Mouse (Mus musculus) embryonic fibroblast, embryonic 13.5 days (primary cell): Measurements from ENCODE around the gene 0610010K14Rik.
A peak's percentile ranks its signal among the peaks of the same experiment; 100 is the strongest.

ENCODE experiments used
- CTCF ChIP-seq: IDR thresholded peaks from 2 replicates; pipeline ENCODE4 v1.5.1; 2011; ENCODE audit warnings: mild to moderate bottlenecking, control low read depth, low read length, moderate library complexity, borderline replicate concordance; ENCODE audit not compliant: insufficient read depth
- POLR2A ChIP-seq: IDR thresholded peaks from 2 replicates; pipeline ENCODE4 v1.6.1; 2011; ENCODE audit warnings: low read depth, mild to moderate bottlenecking, control low read depth, low read length, moderate library complexity

- TF ChIP-seq POLR2A = peak; percentile 91
- peak; percentile 76; the same call in 1 of the 2 replicates for TF ChIP-seq CTCF
Observed at GRCm38 (mm10) chr11:70237457-70238167, at the start of gene 0610010K14Rik.
